Mouse (Mus musculus): Measurements from ENCODE around the gene Cip2a. TPM values are rescaled to one million over a fixed set of nuclear protein-coding genes. Genes with fewer than 3 reads are reported as not detected.

Gene Cip2a
- polyA plus RNA-seq, 1 experiment from 2014 or later: 25.3 TPM

- H3K4me3 ChIP-seq (ENCODE audit: control insufficient read depth in 1 of 2, insufficient read depth in 1 of 2, low read depth in 1 of 2, low read length in 2 of 2): peak overlapping the region; percentile 89 to 99
- no peak for ATAC-seq (ENCODE audit: insufficient number of reproducible peaks, insufficient read depth, low FRiP score, low read depth)
These were observed 790 bp upstream of the Cip2a start for GRCm38 (mm10) chr16:48993231-48993558.

GRCm38 (mm10) chr16:48994343-48994693 lies 333 bp downstream of the Cip2a start:
- Histone ChIP-seq H3K4me3 (ENCODE audit: control insufficient read depth in 1 of 2, insufficient read depth in 1 of 2, low read depth in 1 of 2, low read length in 2 of 2) (peak overlapping the region; percentile 89 to 99), H3K4me2 (ENCODE audit: low read length) (peak overlapping the region; percentile 78), H3K27ac (replicated peaks in 1 of 2; ENCODE audit: control insufficient read depth in 1 of 2, insufficient read depth in 1 of 2, low read depth in 2 of 2, low read length in 2 of 2) (peak overlapping the region; percentile 15 to 55; a peak in 2 of 4 replicates), H3K4me1 (ENCODE audit: control insufficient read depth in 2 of 2, insufficient read depth in 2 of 2, low read length in 2 of 2) (peaks cover 2 to 16% of the 10 kb centered on the region in 2 experiments; a peak in 2 of 4 replicates), H3K9me3 (ENCODE audit: control insufficient read depth, low read length) (no peaks in the 10 kb centered on the region), H3K9ac (ENCODE audit: low read length) (peak overlapping the region; percentile 99), H3K36me3 (ENCODE audit: control insufficient read depth, insufficient read depth, low read length) (peaks cover 16% of the 10 kb centered on the region), H3K27me3 (ENCODE audit: control insufficient read depth, insufficient read depth, low read length) (no peaks in the 10 kb centered on the region)
- peak; percentile 19; the same call in 1 of the 2 replicates for ATAC-seq (ENCODE audit: insufficient number of reproducible peaks, insufficient read depth, low FRiP score, low read depth)
- WGBS: under 1% methylated on average over 18 of the region's 18 CpGs

More at GRCm38 (mm10) chr16:48993231-48993558, 790 bp upstream of the Cip2a start:
- Histone ChIP-seq H3K9ac (ENCODE audit: low read length) (peak overlapping the region; percentile 99), H3K36me3 (ENCODE audit: control insufficient read depth, insufficient read depth, low read length) (peaks cover 5% of the 10 kb centered on the region; the same call in 1 of the 2 replicates), H3K27ac (replicated peaks in 1 of 2; ENCODE audit: control insufficient read depth in 1 of 2, insufficient read depth in 1 of 2, low read depth in 2 of 2, low read length in 2 of 2) (peak overlapping the region; percentile 95 to 96), H3K27me3 (ENCODE audit: control insufficient read depth, insufficient read depth, low read length) (no peaks in the 10 kb centered on the region), H3K4me2 (ENCODE audit: low read length) (peak overlapping the region; percentile 78), H3K9me3 (ENCODE audit: control insufficient read depth, low read length) (no peaks in the 10 kb centered on the region), H3K4me1 (ENCODE audit: control insufficient read depth in 2 of 2, insufficient read depth in 2 of 2, low read length in 2 of 2) (peaks cover 2 to 16% of the 10 kb centered on the region in 2 experiments; a peak in 2 of 4 replicates)
- whole genome bisulfite sequencing: 2% methylated on average over 9 of the region's 9 CpGs

- peaks cover 84% of the 10 kb centered on the region for H3K36me3 ChIP-seq (ENCODE audit: control insufficient read depth, insufficient read depth, low read length)
- no peak overlapping the region for H3K9ac ChIP-seq (ENCODE audit: low read length)
- H3K4me2 ChIP-seq (ENCODE audit: low read length): no peak overlapping the region
- H3K4me3 ChIP-seq (ENCODE audit: control insufficient read depth in 1 of 2, insufficient read depth in 1 of 2, low read depth in 1 of 2, low read length in 2 of 2): no peak overlapping the region
- no peaks in the 10 kb centered on the region for H3K27me3 ChIP-seq (ENCODE audit: control insufficient read depth, insufficient read depth, low read length)
- H3K4me1 ChIP-seq (ENCODE audit: control insufficient read depth in 2 of 2, insufficient read depth in 2 of 2, low read length in 2 of 2): no peaks in the 10 kb centered on the region
- H3K27ac ChIP-seq (replicated peaks in 1 of 2; ENCODE audit: control insufficient read depth in 1 of 2, insufficient read depth in 1 of 2, low read depth in 2 of 2, low read length in 2 of 2): no peak overlapping the region
- WGBS: 93% methylated on average over 5 of the region's 5 CpGs
- H3K9me3 ChIP-seq (ENCODE audit: control insufficient read depth, low read length): no peaks in the 10 kb centered on the region
- no peak for ATAC-seq (ENCODE audit: insufficient number of reproducible peaks, insufficient read depth, low FRiP score, low read depth)
These were observed 10.2 kb downstream of the Cip2a start for GRCm38 (mm10) chr16:49004151-49004550.

- Histone ChIP-seq H3K4me2 (ENCODE audit: low read length) (no peak overlapping the region), H3K4me1 (ENCODE audit: control insufficient read depth in 2 of 2, insufficient read depth in 2 of 2, low read length in 2 of 2) (no peaks in the 10 kb centered on the region), H3K27me3 (ENCODE audit: control insufficient read depth, insufficient read depth, low read length) (no peaks in the 10 kb centered on the region), H3K36me3 (ENCODE audit: control insufficient read depth, insufficient read depth, low read length) (peaks cover 59% of the 10 kb centered on the region), H3K9me3 (ENCODE audit: control insufficient read depth, low read length) (no peaks in the 10 kb centered on the region), H3K27ac (replicated peaks in 1 of 2; ENCODE audit: control insufficient read depth in 1 of 2, insufficient read depth in 1 of 2, low read depth in 2 of 2, low read length in 2 of 2) (no peak overlapping the region), H3K9ac (ENCODE audit: low read length) (no peak overlapping the region), H3K4me3 (ENCODE audit: control insufficient read depth in 1 of 2, insufficient read depth in 1 of 2, low read depth in 1 of 2, low read length in 2 of 2) (no peak overlapping the region)
- WGBS: 84% methylated on average over 5 of the region's 5 CpGs
- ATAC-seq (ENCODE audit: insufficient number of reproducible peaks, insufficient read depth, low FRiP score, low read depth): no peak
These were observed 22.8 kb downstream of the Cip2a start for GRCm38 (mm10) chr16:49016620-49017332.

GRCm38 (mm10) chr16:49035852-49036251 lies 41.9 kb downstream of the Cip2a start:
- Histone ChIP-seq H3K4me3 (ENCODE audit: control insufficient read depth in 1 of 2, insufficient read depth in 1 of 2, low read depth in 1 of 2, low read length in 2 of 2) (no peak overlapping the region), H3K27ac (replicated peaks in 1 of 2; ENCODE audit: control insufficient read depth in 1 of 2, insufficient read depth in 1 of 2, low read depth in 2 of 2, low read length in 2 of 2) (no peak overlapping the region), H3K4me1 (ENCODE audit: control insufficient read depth in 2 of 2, insufficient read depth in 2 of 2, low read length in 2 of 2) (no peaks in the 10 kb centered on the region), H3K4me2 (ENCODE audit: low read length) (no peak overlapping the region), H3K9me3 (ENCODE audit: control insufficient read depth, low read length) (no peaks in the 10 kb centered on the region), H3K9ac (ENCODE audit: low read length) (no peak overlapping the region), H3K27me3 (ENCODE audit: control insufficient read depth, insufficient read depth, low read length) (no peaks in the 10 kb centered on the region), H3K36me3 (ENCODE audit: control insufficient read depth, insufficient read depth, low read length) (no peaks in the 10 kb centered on the region)
- no peak for ATAC-seq (ENCODE audit: insufficient number of reproducible peaks, insufficient read depth, low FRiP score, low read depth)
- 63% methylated on average over 4 of the region's 4 CpGs for WGBS

- H3K4me3 ChIP-seq (ENCODE audit: control insufficient read depth in 1 of 2, insufficient read depth in 1 of 2, low read depth in 1 of 2, low read length in 2 of 2): no peak overlapping the region
- no peaks in the 10 kb centered on the region for H3K4me1 ChIP-seq (ENCODE audit: control insufficient read depth in 2 of 2, insufficient read depth in 2 of 2, low read length in 2 of 2)
- H3K27me3 ChIP-seq (ENCODE audit: control insufficient read depth, insufficient read depth, low read length): no peaks in the 10 kb centered on the region
- H3K9me3 ChIP-seq (ENCODE audit: control insufficient read depth, low read length): no peaks in the 10 kb centered on the region
- H3K36me3 ChIP-seq (ENCODE audit: control insufficient read depth, insufficient read depth, low read length): no peaks in the 10 kb centered on the region
- WGBS: 52% methylated on average over 4 of the region's 4 CpGs
- ATAC-seq (ENCODE audit: insufficient number of reproducible peaks, insufficient read depth, low FRiP score, low read depth): no peak
- no peak overlapping the region for H3K4me2 ChIP-seq (ENCODE audit: low read length)
- H3K27ac ChIP-seq (replicated peaks in 1 of 2; ENCODE audit: control insufficient read depth in 1 of 2, insufficient read depth in 1 of 2, low read depth in 2 of 2, low read length in 2 of 2): no peak overlapping the region
- no peak overlapping the region for H3K9ac ChIP-seq (ENCODE audit: low read length)
These were observed 43.8 kb downstream of the Cip2a start for GRCm38 (mm10) chr16:49037771-49038170.

GRCm38 (mm10) chr16:49040554-49041221 lies 46.7 kb downstream of the Cip2a start:
- no peak overlapping the region for H3K9ac ChIP-seq (ENCODE audit: low read length)
- ATAC-seq (ENCODE audit: insufficient number of reproducible peaks, insufficient read depth, low FRiP score, low read depth): no peak
- H3K27ac ChIP-seq (replicated peaks in 1 of 2; ENCODE audit: control insufficient read depth in 1 of 2, insufficient read depth in 1 of 2, low read depth in 2 of 2, low read length in 2 of 2): no peak overlapping the region
- no peaks in the 10 kb centered on the region for H3K9me3 ChIP-seq (ENCODE audit: control insufficient read depth, low read length)
- H3K4me2 ChIP-seq (ENCODE audit: low read length): no peak overlapping the region
- no peak overlapping the region for H3K4me3 ChIP-seq (ENCODE audit: control insufficient read depth in 1 of 2, insufficient read depth in 1 of 2, low read depth in 1 of 2, low read length in 2 of 2)
- H3K4me1 ChIP-seq (ENCODE audit: control insufficient read depth in 2 of 2, insufficient read depth in 2 of 2, low read length in 2 of 2): no peaks in the 10 kb centered on the region
- no peaks in the 10 kb centered on the region for H3K36me3 ChIP-seq (ENCODE audit: control insufficient read depth, insufficient read depth, low read length)
- 72% methylated on average over 3 of the region's 3 CpGs for WGBS
- H3K27me3 ChIP-seq (ENCODE audit: control insufficient read depth, insufficient read depth, low read length): no peaks in the 10 kb centered on the region

All from heart, embryonic 14.5 days (tissue).